Mouse (Mus musculus) heart, embryonic 12.5 days (tissue): ENCODE measurements around the gene Tmem132b. TPM values are rescaled to one million over a fixed set of nuclear protein-coding genes. Genes with fewer than 3 reads are reported as not detected.
"Not testable (repeated sequence)": the region's sequence is repeated elsewhere in the genome, so short reads cannot be mapped to it uniquely, and the experiment has no call there.

ENCODE experiments used
- ATAC-seq: fragments of 200-750 bp; cut with Nextera tagmentation; 2 replicates; pipeline ENCODE4 v1.8.0; 2017; ENCODE audit warnings: moderate TSS enrichment, moderate library complexity; ENCODE audit not compliant: insufficient number of reproducible peaks, low FRiP score
- H3K27ac ChIP-seq: fragments of 300-500 bp; sonication (generic); 2 replicates; pipeline ENCODE4 v1.5.1; 2016; ENCODE audit warnings: mild to moderate bottlenecking, moderate library complexity; ENCODE audit not compliant: poor library complexity, severe bottlenecking
- H3K27me3 ChIP-seq: fragments of 300-500 bp; sonication (generic); replicated peaks from 2 replicates; pipeline ENCODE4 v1.6.1; 2016; ENCODE audit warnings: mild to moderate bottlenecking, moderate library complexity
- H3K36me3 ChIP-seq: fragments of 300-500 bp; sonication (generic); 2 replicates; pipeline ENCODE4 v1.6.1; 2016; ENCODE audit warnings: mild to moderate bottlenecking, moderate library complexity
- H3K4me1 ChIP-seq: fragments of 300-500 bp; sonication (generic); replicated peaks from 2 replicates; pipeline ENCODE4 v1.6.1; 2016; ENCODE audit warnings: mild to moderate bottlenecking
- H3K4me2 ChIP-seq: fragments of 300-500 bp; sonication (generic); 2 replicates; pipeline ENCODE4 v1.6.1; 2016; ENCODE audit warnings: mild to moderate bottlenecking, moderate library complexity
- H3K4me3 ChIP-seq: fragments of 300-500 bp; sonication (generic); 2 replicates; pipeline ENCODE4 v1.5.1; 2016; ENCODE audit warnings: mild to moderate bottlenecking
- H3K9ac ChIP-seq: fragments of 300-500 bp; sonication (generic); 2 replicates; pipeline ENCODE4 v1.6.1; 2016; ENCODE audit warnings: mild to moderate bottlenecking, moderate library complexity
- H3K9me3 ChIP-seq: fragments of 300-500 bp; sonication (generic); replicated peaks from 2 replicates; pipeline ENCODE4 v1.6.1; 2016; ENCODE audit warnings: mild to moderate bottlenecking, moderate library complexity
- WGBS: fragments of 180-500 bp; shearing (Covaris S2); methylation state at CpG from one replicate; pipeline ENCODE4 v1.1.7; 2016; 5-methylcytosine and 5-hydroxymethylcytosine counted together
- polyA plus RNA-seq: library from polyadenylated mRNA; unstranded; fragments of >200 nt; fragmentation: Nextera tagmentation; extraction: Ambion mirVana; gene quantifications from 2 replicates; pipeline ENCODE4 v1.2.1, GENCODE M21; 2016

The Tmem132b gene
- not detected in 2 replicates for polyA plus RNA-seq

- H3K4me2 ChIP-seq: peak within 1 kb of the TSS; percentile 95
- peaks cover 2% of the 10 kb centered on the region; the same call in 1 of the 2 replicates for H3K9me3 ChIP-seq
- WGBS: 1% methylated on average over 23 of the region's 25 CpGs
- no peak for ATAC-seq
- H3K4me1 ChIP-seq: peaks cover 14% of the 10 kb centered on the region
- peak within 1 kb of the TSS; percentile 62 for H3K4me3 ChIP-seq
- H3K36me3 ChIP-seq: no peaks in the 10 kb centered on the region
- H3K27ac ChIP-seq: no peak within 1 kb of the TSS
- H3K27me3 ChIP-seq: peaks cover 87% of the 10 kb centered on the region
- peak within 1 kb of the TSS; percentile 57 for H3K9ac ChIP-seq
Observed at GRCm38 (mm10) chr5:125531634-125532033, at the start of gene Tmem132b. Tmem132b (plus strand) TSS chr5:125531774.

GRCm38 (mm10) chr5:125482474-125482873 lies 49.1 kb upstream of the Tmem132b start:
- ATAC-seq: no peak

GRCm38 (mm10) chr5:125483712-125484611 lies 47.6 kb upstream of the Tmem132b start:
- no peak overlapping the region for H3K4me3 ChIP-seq
- WGBS: 75% methylated on average over 6 of the region's 6 CpGs
- no peaks in the 10 kb centered on the region for H3K9me3 ChIP-seq
- no peak overlapping the region for H3K4me2 ChIP-seq
- no peak for ATAC-seq
- H3K36me3 ChIP-seq: peaks cover 35% of the 10 kb centered on the region
- H3K27ac ChIP-seq: no peak overlapping the region
- H3K4me1 ChIP-seq: peaks cover 9% of the 10 kb centered on the region; the same call in 1 of the 2 replicates
- H3K9ac ChIP-seq: no peak overlapping the region
- no peaks in the 10 kb centered on the region for H3K27me3 ChIP-seq

More at GRCm38 (mm10) chr5:125482474-125482873, 49.1 kb upstream of the Tmem132b start:
- H3K4me3 ChIP-seq: no peak overlapping the region
- H3K27me3 ChIP-seq: no peaks in the 10 kb centered on the region
- no peak overlapping the region for H3K27ac ChIP-seq
- no peaks in the 10 kb centered on the region for H3K9me3 ChIP-seq
- H3K4me1 ChIP-seq: peaks cover 8% of the 10 kb centered on the region; the same call in 1 of the 2 replicates
- no peak overlapping the region for H3K4me2 ChIP-seq
- peaks cover 31% of the 10 kb centered on the region for H3K36me3 ChIP-seq
- H3K9ac ChIP-seq: no peak overlapping the region
- WGBS: 85% methylated on average over 7 of the region's 7 CpGs

GRCm38 (mm10) chr5:125485031-125485778 lies 46.4 kb upstream of the Tmem132b start:
- Histone ChIP-seq H3K9me3 (no peaks in the 10 kb centered on the region), H3K27ac (no peak overlapping the region), H3K4me2 (no peak overlapping the region), H3K4me3 (no peak overlapping the region), H3K4me1 (peaks cover 9% of the 10 kb centered on the region; the same call in 1 of the 2 replicates), H3K27me3 (no peaks in the 10 kb centered on the region), H3K36me3 (peaks cover 42% of the 10 kb centered on the region), H3K9ac (no peak overlapping the region)
- WGBS: 90% methylated on average over 4 of the region's 4 CpGs
- ATAC-seq: no peak

- H3K27ac ChIP-seq: no peak overlapping the region
- no peaks in the 10 kb centered on the region for H3K9me3 ChIP-seq
- 83% methylated on average over 1 of the region's 1 CpGs for WGBS
- H3K36me3 ChIP-seq: peaks cover 50% of the 10 kb centered on the region
- H3K4me3 ChIP-seq: no peak overlapping the region
- no peak overlapping the region for H3K4me2 ChIP-seq
- H3K4me1 ChIP-seq: peaks cover 5% of the 10 kb centered on the region; the same call in 1 of the 2 replicates
- H3K27me3 ChIP-seq: no peaks in the 10 kb centered on the region
- no peak for ATAC-seq
- H3K9ac ChIP-seq: no peak overlapping the region
Observed at GRCm38 (mm10) chr5:125486088-125486487, 45.5 kb upstream of the Tmem132b start.

GRCm38 (mm10) chr5:125487375-125488115 lies 44.0 kb upstream of the Tmem132b start:
- ATAC-seq: no peak
- peaks cover 52% of the 10 kb centered on the region for H3K36me3 ChIP-seq
- WGBS: 66% methylated on average over 11 of the region's 11 CpGs

GRCm38 (mm10) chr5:125488116-125488455 lies 43.5 kb upstream of the Tmem132b start:
- Histone ChIP-seq H3K9me3 (no peaks in the 10 kb centered on the region), H3K9ac (no peak overlapping the region), H3K4me1 (peaks cover 5% of the 10 kb centered on the region; the same call in 1 of the 2 replicates), H3K4me2 (no peak overlapping the region), H3K27ac (no peak overlapping the region), H3K36me3 (peaks cover 46% of the 10 kb centered on the region), H3K4me3 (no peak overlapping the region), H3K27me3 (no peaks in the 10 kb centered on the region)
- ATAC-seq: no peak
- 65% methylated on average over 4 of the region's 4 CpGs for WGBS

More at GRCm38 (mm10) chr5:125487375-125488115, 44.0 kb upstream of the Tmem132b start:
- Histone ChIP-seq H3K9ac (no peak overlapping the region), H3K4me1 (peaks cover 5% of the 10 kb centered on the region; the same call in 1 of the 2 replicates), H3K27ac (no peak overlapping the region), H3K9me3 (no peaks in the 10 kb centered on the region), H3K27me3 (no peaks in the 10 kb centered on the region), H3K4me3 (no peak overlapping the region), H3K4me2 (no peak overlapping the region)

GRCm38 (mm10) chr5:125488953-125489352 lies 42.6 kb upstream of the Tmem132b start:
- peaks cover 45% of the 10 kb centered on the region for H3K36me3 ChIP-seq
- 86% methylated on average over 5 of the region's 5 CpGs for WGBS
- not testable (repeated sequence) for H3K4me3 ChIP-seq

GRCm38 (mm10) chr5:125491107-125491506 lies 40.5 kb upstream of the Tmem132b start:
- Histone ChIP-seq H3K9me3 (no peaks in the 10 kb centered on the region), H3K27ac (no peak overlapping the region), H3K9ac (no peak overlapping the region), H3K36me3 (peaks cover 47% of the 10 kb centered on the region), H3K4me2 (no peak overlapping the region), H3K4me3 (no peak overlapping the region), H3K4me1 (peaks cover 5% of the 10 kb centered on the region; the same call in 1 of the 2 replicates), H3K27me3 (no peaks in the 10 kb centered on the region)
- ATAC-seq: no peak
- WGBS: 84% methylated on average over 10 of the region's 10 CpGs

More at GRCm38 (mm10) chr5:125488953-125489352, 42.6 kb upstream of the Tmem132b start:
- not testable (repeated sequence) for H3K27me3 ChIP-seq, H3K4me2 ChIP-seq, H3K9ac ChIP-seq, ATAC-seq, H3K4me1 ChIP-seq, H3K9me3 ChIP-seq, H3K27ac ChIP-seq

- ATAC-seq: no peak
- Histone ChIP-seq H3K4me1 (peaks cover 5% of the 10 kb centered on the region; the same call in 1 of the 2 replicates), H3K9ac (no peak overlapping the region), H3K4me2 (no peak overlapping the region), H3K4me3 (no peak overlapping the region), H3K27me3 (no peaks in the 10 kb centered on the region), H3K36me3 (peaks cover 42% of the 10 kb centered on the region), H3K27ac (no peak overlapping the region), H3K9me3 (no peaks in the 10 kb centered on the region)
- WGBS: 67% methylated on average over 17 of the region's 17 CpGs
Observed at GRCm38 (mm10) chr5:125492379-125493092, 39.0 kb upstream of the Tmem132b start.
